Mouse (Mus musculus): Measurements from ENCODE around the gene Tmem184b. TPM values are rescaled to one million over a fixed set of nuclear protein-coding genes. Genes with fewer than 3 reads are reported as not detected.

Tmem184b gene
- polyA plus RNA-seq, 1 experiment from 2014 or later: 61.7 TPM

DNA sequence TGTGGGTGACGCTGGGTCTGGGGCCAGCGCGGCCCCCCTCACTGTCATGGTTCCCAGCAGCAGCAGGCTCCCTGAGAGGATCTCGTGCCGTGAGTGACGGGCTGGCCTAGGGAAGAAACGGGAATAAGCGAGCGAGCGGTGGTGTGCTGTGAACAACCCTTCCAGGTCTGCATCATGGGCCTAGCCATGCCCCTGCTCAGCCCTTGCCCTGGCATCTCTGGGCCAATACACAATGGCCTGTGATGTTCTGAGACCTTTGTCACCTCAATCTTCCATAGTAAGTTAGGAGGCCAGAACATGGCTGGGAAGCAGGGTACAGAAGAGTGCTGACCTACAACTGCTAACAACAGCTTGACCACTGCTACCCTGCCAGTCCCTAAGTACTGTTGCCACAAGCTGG lies 24.8 kb downstream of the Tmem184b start:
- no peak overlapping the region for H3K27ac ChIP-seq
- H3K4me2 ChIP-seq (replicated peaks): no peak overlapping the region
- 91% methylated on average over 10 of the region's 10 CpGs for WGBS
- no peaks in the 10 kb centered on the region for H3K9me3 ChIP-seq
- no peak overlapping the region for H3K9ac ChIP-seq
- no peaks in the 10 kb centered on the region for H3K27me3 ChIP-seq
- no peaks in the 10 kb centered on the region; the same call in 1 of the 2 replicates for H3K4me1 ChIP-seq
- H3K4me3 ChIP-seq: no peak overlapping the region
- no peak for ATAC-seq (ENCODE audit: insufficient number of reproducible peaks, insufficient read depth, low FRiP score, low TSS enrichment)
- H3K36me3 ChIP-seq: peaks cover 39% of the 10 kb centered on the region

DNA sequence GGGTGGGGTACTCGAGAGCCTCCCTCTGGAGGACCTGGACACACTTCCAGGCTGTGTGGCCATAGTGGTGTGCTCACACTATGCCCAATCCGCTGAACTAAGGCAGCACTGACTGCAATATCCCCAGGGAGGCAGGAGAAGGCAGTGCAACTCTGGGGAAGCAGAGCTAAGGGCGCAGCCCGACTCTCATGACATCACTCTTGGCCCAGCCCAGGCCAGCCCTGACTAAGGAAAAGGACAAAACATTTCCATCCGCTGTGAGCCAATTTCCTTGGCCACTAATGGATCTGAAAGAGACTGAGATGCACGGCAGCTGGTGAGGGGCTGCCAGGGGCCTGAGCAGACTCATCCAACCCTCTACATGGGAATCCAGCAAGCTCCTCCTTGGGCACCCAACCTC lies 25.7 kb downstream of the Tmem184b start:
- ATAC-seq (ENCODE audit: insufficient number of reproducible peaks, insufficient read depth, low FRiP score, low TSS enrichment): no peak
- H3K4me2 ChIP-seq (replicated peaks): no peak overlapping the region
- WGBS: 75% methylated on average over 6 of the region's 6 CpGs
- no peak overlapping the region for H3K9ac ChIP-seq
- H3K4me1 ChIP-seq: no peaks in the 10 kb centered on the region
- H3K9me3 ChIP-seq: no peaks in the 10 kb centered on the region
- H3K27ac ChIP-seq: no peak overlapping the region
- no peak overlapping the region for H3K4me3 ChIP-seq
- H3K27me3 ChIP-seq: no peaks in the 10 kb centered on the region
- H3K36me3 ChIP-seq: peaks cover 48% of the 10 kb centered on the region

DNA sequence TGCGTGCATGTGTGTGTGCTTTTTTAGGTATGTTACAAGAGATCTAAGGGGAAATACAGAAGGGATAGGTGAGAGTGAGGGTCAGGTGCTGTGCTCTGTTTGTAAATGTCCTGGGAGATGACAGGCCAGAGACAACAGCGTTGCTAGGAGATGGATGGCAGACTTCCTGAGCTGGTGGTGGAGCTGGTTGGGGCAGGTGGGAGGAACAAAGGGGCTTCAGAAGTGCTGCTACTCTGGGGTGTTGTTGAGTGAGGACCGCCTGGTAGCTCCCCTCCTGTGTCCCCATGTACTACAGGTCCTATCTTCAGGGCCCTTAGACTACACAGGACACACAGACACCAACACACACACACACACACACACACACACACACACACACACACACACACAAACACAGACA lies 28.6 kb downstream of the Tmem184b start:
- ATAC-seq (ENCODE audit: insufficient number of reproducible peaks, insufficient read depth, low FRiP score, low TSS enrichment): no peak
- Histone ChIP-seq H3K9me3 (no peaks in the 10 kb centered on the region), H3K36me3 (peaks cover 61% of the 10 kb centered on the region), H3K4me2 (replicated peaks) (no peak overlapping the region), H3K9ac (no peak overlapping the region), H3K4me1 (no peaks in the 10 kb centered on the region), H3K27ac (no peak overlapping the region), H3K27me3 (no peaks in the 10 kb centered on the region), H3K4me3 (no peak overlapping the region)
- WGBS: 60% methylated on average over 3 of the region's 3 CpGs

DNA sequence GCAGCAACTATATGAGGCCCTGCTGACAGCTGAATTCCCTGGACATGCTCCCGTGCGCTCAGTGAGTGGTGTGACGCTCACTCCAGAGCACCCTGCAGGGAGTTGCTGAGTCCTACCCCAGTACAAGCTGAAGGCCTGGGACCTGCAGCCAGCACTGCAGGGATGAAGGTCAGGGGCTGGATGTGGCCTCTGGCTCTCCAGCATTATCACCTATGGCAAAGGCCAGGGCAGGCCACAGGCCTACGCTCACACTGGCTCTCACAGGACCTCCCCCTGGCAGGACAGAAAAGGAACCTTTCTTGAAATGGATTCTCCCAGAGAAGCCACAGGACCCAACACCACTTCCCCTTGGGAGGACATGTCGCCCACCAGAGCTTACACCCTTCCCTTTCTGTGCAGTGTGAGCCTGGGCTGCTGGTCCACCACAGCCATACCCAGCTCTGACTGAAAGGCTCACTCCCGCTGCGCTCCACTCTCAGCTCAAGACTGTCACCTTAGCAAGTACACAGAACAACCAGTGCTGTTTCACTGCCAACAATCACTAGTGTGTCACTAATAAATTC lies 33.0 kb downstream of the Tmem184b start:
- no peak for ATAC-seq (ENCODE audit: insufficient number of reproducible peaks, insufficient read depth, low FRiP score, low TSS enrichment)
- Histone ChIP-seq H3K4me1 (peaks cover 5% of the 10 kb centered on the region; the same call in 1 of the 2 replicates), H3K4me2 (replicated peaks) (no peak overlapping the region), H3K27me3 (no peaks in the 10 kb centered on the region), H3K4me3 (no peak overlapping the region), H3K9me3 (no peaks in the 10 kb centered on the region), H3K36me3 (peaks cover 71% of the 10 kb centered on the region), H3K9ac (no peak overlapping the region), H3K27ac (no peak overlapping the region)
- WGBS: 77% methylated on average over 7 of the region's 7 CpGs

GRCm38 (mm10) chr15:79369452-79370280 lies 33.7 kb downstream of the Tmem184b start:
- H3K27me3 ChIP-seq: no peaks in the 10 kb centered on the region
- no peak for ATAC-seq (ENCODE audit: insufficient number of reproducible peaks, insufficient read depth, low FRiP score, low TSS enrichment)
- peaks cover 77% of the 10 kb centered on the region for H3K36me3 ChIP-seq

GRCm38 (mm10) chr15:79368861-79369440 lies 34.4 kb downstream of the Tmem184b start:
- 77% methylated on average over 8 of the region's 8 CpGs for WGBS
- H3K9me3 ChIP-seq: no peaks in the 10 kb centered on the region
- H3K4me1 ChIP-seq: peaks cover 5% of the 10 kb centered on the region; the same call in 1 of the 2 replicates
- H3K9ac ChIP-seq: no peak overlapping the region
- 0 out of 2 replicates have a peak overlapping the region, but pooled peaks have one; percentile 30 for H3K27ac ChIP-seq
- H3K4me3 ChIP-seq: no peak overlapping the region
- peaks cover 80% of the 10 kb centered on the region for H3K36me3 ChIP-seq
- no peak overlapping the region for H3K4me2 ChIP-seq (replicated peaks)
- no peak for ATAC-seq (ENCODE audit: insufficient number of reproducible peaks, insufficient read depth, low FRiP score, low TSS enrichment)
- H3K27me3 ChIP-seq: no peaks in the 10 kb centered on the region

More at GRCm38 (mm10) chr15:79369452-79370280, 33.7 kb downstream of the Tmem184b start:
- H3K4me3 ChIP-seq: no peak overlapping the region
- H3K4me2 ChIP-seq (replicated peaks): no peak overlapping the region
- H3K9me3 ChIP-seq: no peaks in the 10 kb centered on the region
- no peak overlapping the region for H3K27ac ChIP-seq
- WGBS: 57% methylated on average over 15 of the region's 15 CpGs
- H3K9ac ChIP-seq: no peak overlapping the region
- peaks cover 5% of the 10 kb centered on the region; the same call in 1 of the 2 replicates for H3K4me1 ChIP-seq

GRCm38 (mm10) chr15:79368313-79368811 lies 35.0 kb downstream of the Tmem184b start:
- H3K9ac ChIP-seq: no peak overlapping the region
- H3K4me2 ChIP-seq (replicated peaks): no peak overlapping the region
- no peaks in the 10 kb centered on the region for H3K27me3 ChIP-seq
- peaks cover 5% of the 10 kb centered on the region; the same call in 1 of the 2 replicates for H3K4me1 ChIP-seq
- 67% methylated on average over 14 of the region's 14 CpGs for WGBS
- ATAC-seq (ENCODE audit: insufficient number of reproducible peaks, insufficient read depth, low FRiP score, low TSS enrichment): no peak
- no peaks in the 10 kb centered on the region for H3K9me3 ChIP-seq
- peaks cover 81% of the 10 kb centered on the region for H3K36me3 ChIP-seq
- 0 out of 2 replicates have a peak overlapping the region, but pooled peaks have one; percentile 30 for H3K27ac ChIP-seq
- no peak overlapping the region for H3K4me3 ChIP-seq

DNA sequence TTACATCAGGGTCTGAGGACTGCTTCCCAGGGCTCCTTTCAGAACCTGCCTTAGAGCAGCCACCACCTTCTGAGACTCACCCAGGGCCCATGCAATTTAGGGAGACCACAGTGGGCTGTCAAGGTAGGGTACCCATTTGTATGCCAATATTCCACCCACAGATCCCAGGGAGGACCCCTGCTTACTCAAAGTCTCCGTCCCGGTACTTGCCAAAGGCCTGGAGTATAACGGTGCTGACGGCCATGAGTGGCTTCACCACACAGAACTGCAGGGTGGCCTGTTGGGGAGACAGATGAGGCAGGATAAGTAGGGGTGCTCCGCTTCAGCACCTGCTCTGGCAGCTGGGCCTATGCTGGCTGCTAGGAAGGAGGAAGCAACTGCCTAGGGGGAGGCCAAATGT lies 37.0 kb downstream of the Tmem184b start:
- Histone ChIP-seq H3K27me3 (no peaks in the 10 kb centered on the region), H3K9me3 (no peaks in the 10 kb centered on the region), H3K4me1 (peaks cover 5% of the 10 kb centered on the region; the same call in 1 of the 2 replicates), H3K36me3 (peaks cover 85% of the 10 kb centered on the region), H3K4me3 (no peak overlapping the region), H3K9ac (no peak overlapping the region), H3K27ac (no peak overlapping the region), H3K4me2 (replicated peaks) (no peak overlapping the region)
- WGBS: 93% methylated on average over 5 of the region's 5 CpGs
- ATAC-seq (ENCODE audit: insufficient number of reproducible peaks, insufficient read depth, low FRiP score, low TSS enrichment): no peak

- Histone ChIP-seq H3K9ac (no peak overlapping the region), H3K4me2 (replicated peaks) (no peak overlapping the region), H3K4me3 (no peak overlapping the region), H3K27me3 (no peaks in the 10 kb centered on the region), H3K27ac (0 out of 2 replicates have a peak overlapping the region, but pooled peaks have one; percentile 36), H3K4me1 (peaks cover 10% of the 10 kb centered on the region), H3K36me3 (peaks cover 89% of the 10 kb centered on the region), H3K9me3 (no peaks in the 10 kb centered on the region)
- 95% methylated on average over 12 of the region's 12 CpGs for WGBS
- ATAC-seq (ENCODE audit: insufficient number of reproducible peaks, insufficient read depth, low FRiP score, low TSS enrichment): no peak
Measured at GRCm38 (mm10) chr15:79365068-79365467, 38.3 kb downstream of the Tmem184b start.

- H3K36me3 ChIP-seq: peaks cover 80% of the 10 kb centered on the region
- no peak overlapping the region for H3K27ac ChIP-seq
- no peaks in the 10 kb centered on the region for H3K9me3 ChIP-seq
- H3K27me3 ChIP-seq: no peaks in the 10 kb centered on the region
- ATAC-seq (ENCODE audit: insufficient number of reproducible peaks, insufficient read depth, low FRiP score, low TSS enrichment): no peak
- H3K9ac ChIP-seq: no peak overlapping the region
- WGBS: 44% methylated on average over 6 of the region's 6 CpGs
- H3K4me2 ChIP-seq (replicated peaks): no peak overlapping the region
- no peak overlapping the region for H3K4me3 ChIP-seq
- peaks cover 16% of the 10 kb centered on the region for H3K4me1 ChIP-seq
Measured at GRCm38 (mm10) chr15:79364120-79364519, 39.2 kb downstream of the Tmem184b start.

- WGBS: 73% methylated on average over 4 of the region's 4 CpGs
Measured at GRCm38 (mm10) chr15:79361023-79361422, 42.3 kb downstream of the Tmem184b start.

More at GRCm38 (mm10) chr15:79361023-79361422, 42.3 kb downstream of the Tmem184b start:
- Histone ChIP-seq H3K4me3 (no peak overlapping the region), H3K27me3 (peaks cover 9% of the 10 kb centered on the region; the same call in 1 of the 2 replicates), H3K36me3 (peaks cover 51% of the 10 kb centered on the region), H3K27ac (no peak overlapping the region; the same call in 1 of the 2 replicates), H3K9me3 (no peaks in the 10 kb centered on the region), H3K4me1 (peaks cover 28% of the 10 kb centered on the region), H3K4me2 (replicated peaks) (no peak overlapping the region), H3K9ac (no peak overlapping the region)
- ATAC-seq (ENCODE audit: insufficient number of reproducible peaks, insufficient read depth, low FRiP score, low TSS enrichment): no peak

Measured in embryonic facial prominence, embryonic 12.5 days (tissue).